Mouse (Mus musculus) stomach, adult 2 months (tissue): Measurements from ENCODE around the gene Slc22a14. TPM values are rescaled to one million over a fixed set of nuclear protein-coding genes. Genes with fewer than 3 reads are reported as not detected.

Experiments used
- polyA plus RNA-seq: library from polyadenylated mRNA; depleted of rRNA; stranded (reverse); fragments of >200 nt; gene quantifications from 2 replicates; pipeline ENCODE4 v1.2.3, GENCODE M21; 2012; rRNA removed

Gene Slc22a14
- polyA plus RNA-seq = not detected in 2 replicates

DNA sequence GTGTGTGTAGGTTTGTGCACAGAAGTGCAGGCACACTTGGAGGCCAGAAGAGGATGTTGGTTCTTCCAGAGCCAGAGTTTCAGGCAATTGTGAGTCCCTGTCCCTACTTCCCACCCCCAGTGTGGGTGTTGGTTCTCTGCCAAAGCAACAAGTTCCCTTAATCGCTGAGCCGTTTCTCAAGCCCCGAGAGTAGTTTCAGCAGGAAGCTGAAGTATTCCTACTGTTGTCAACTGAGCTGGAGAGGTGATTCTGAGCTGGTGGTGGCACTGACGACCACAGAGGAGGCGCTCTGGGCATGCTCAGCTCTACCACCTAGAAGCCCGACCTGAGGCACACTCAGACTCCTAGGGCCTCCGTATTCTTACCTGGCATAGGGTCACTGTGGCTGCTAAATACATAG is at the start of gene Slc22a14:
Slc22a14 (minus strand) TSS at position 270 of the 400 bp plus-strand sequence.

DNA sequence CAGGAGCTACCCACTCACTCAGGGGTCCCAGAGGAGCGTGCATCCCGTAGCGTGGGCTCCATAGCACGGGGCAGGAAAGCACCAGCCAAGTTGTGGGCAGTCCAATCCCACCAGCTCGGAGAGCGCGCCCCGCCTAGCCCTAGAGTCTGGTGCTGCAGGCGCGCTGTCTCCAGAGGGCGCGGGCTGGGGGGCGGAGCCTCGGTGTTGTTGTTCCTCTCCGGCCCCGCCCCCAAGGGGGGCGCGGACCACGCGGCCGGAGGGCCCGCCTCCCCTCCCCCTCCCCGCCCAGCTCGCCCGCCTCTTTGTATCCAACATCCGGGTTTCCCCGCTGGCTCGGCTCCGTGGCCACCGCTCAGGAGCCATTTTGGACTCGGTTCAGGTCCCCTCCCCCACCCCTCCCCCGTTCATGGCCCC is 36.5 kb upstream of the Slc22a14 start, which contains the start of gene Acvr2b:
Acvr2b (plus strand) TSS at position 318 of the 414 bp plus-strand sequence.

DNA sequence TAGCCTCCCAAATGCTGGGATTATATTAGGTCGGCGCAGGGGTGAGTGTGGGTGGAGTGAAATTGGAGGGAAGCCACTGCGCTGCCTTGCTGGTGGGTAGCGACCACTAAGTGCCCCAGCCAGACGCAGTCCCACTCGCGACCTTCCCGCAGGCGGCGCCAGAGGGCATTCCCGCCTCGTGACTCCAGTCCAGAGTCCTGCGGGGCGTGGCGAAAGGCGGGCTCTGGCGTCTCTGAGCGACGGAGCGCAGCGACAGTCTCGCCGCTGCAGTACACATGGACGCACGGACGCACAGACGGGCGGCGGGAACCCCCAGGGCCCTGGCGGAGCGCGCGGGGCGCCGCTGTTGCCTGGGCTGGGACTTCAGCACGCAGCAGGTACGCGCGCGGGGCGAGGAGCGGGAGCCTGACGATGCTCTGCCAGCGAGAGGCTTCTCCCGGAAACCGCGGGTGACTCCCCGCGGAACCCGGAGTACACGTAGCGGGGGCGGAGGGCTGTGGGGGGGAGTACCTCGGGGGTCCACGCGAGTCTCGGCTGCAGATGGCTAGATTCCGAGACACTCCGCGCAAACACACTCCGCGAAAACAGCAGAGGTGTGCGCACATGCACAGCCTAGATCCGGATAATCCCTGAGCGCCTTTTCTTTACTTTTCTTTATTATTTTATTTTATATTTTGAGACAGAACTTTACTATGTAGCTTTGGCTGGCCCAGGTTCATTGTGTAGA is 7.9 kb downstream of the Slc22a14 start, which contains the start of gene Xylb:
Xylb (plus strand) TSS at position 51 of the 727 bp plus-strand sequence.

GRCm38 (mm10) chr9:119340909-119341816 is 24.2 kb downstream of the Slc22a14 start, which contains the start of gene Myd88:
TSS of gene Myd88 (minus strand) at chr9:119341411.

GRCm38 (mm10) chr9:119339558-119340211 is 25.7 kb downstream of the Slc22a14 start, which contains the start of gene Acaa1a:
TSS of gene Acaa1a (plus strand) at chr9:119339676.

GRCm38 (mm10) chr9:119322289-119323259 is 42.8 kb downstream of the Slc22a14 start, which contains the start of gene Oxsr1:
TSS of gene Oxsr1 (minus strand) at chr9:119322427.

GRCm38 (mm10) chr9:119208998-119209397 is 156.4 kb downstream of the Slc22a14 start, which contains the start of gene Slc22a13:
TSS of gene Slc22a13 (minus strand) at chr9:119209098.

DNA sequence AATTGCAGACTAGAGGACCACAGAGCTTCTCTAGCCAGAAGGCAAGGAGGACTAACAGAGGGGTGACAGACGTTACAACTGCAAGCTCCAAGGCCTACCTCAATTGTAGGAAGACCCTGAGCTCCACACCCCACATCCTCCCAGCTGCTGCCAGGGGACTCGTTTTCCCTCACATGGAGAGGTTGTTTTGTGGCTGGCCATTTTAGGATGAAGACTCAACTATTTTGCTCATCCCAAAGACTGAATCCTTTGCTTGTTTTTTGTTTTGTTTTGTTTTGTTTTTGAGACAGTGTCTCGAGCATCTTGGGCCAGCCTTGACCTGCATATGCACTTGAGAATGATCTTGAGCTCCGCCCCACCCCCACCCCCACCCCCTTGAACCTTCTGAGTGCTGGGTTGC is 206.5 kb downstream of the Slc22a14 start, which contains the start of gene Gm47289:
Gm47289 (plus strand) TSS at position 301 of the 400 bp plus-strand sequence.

DNA sequence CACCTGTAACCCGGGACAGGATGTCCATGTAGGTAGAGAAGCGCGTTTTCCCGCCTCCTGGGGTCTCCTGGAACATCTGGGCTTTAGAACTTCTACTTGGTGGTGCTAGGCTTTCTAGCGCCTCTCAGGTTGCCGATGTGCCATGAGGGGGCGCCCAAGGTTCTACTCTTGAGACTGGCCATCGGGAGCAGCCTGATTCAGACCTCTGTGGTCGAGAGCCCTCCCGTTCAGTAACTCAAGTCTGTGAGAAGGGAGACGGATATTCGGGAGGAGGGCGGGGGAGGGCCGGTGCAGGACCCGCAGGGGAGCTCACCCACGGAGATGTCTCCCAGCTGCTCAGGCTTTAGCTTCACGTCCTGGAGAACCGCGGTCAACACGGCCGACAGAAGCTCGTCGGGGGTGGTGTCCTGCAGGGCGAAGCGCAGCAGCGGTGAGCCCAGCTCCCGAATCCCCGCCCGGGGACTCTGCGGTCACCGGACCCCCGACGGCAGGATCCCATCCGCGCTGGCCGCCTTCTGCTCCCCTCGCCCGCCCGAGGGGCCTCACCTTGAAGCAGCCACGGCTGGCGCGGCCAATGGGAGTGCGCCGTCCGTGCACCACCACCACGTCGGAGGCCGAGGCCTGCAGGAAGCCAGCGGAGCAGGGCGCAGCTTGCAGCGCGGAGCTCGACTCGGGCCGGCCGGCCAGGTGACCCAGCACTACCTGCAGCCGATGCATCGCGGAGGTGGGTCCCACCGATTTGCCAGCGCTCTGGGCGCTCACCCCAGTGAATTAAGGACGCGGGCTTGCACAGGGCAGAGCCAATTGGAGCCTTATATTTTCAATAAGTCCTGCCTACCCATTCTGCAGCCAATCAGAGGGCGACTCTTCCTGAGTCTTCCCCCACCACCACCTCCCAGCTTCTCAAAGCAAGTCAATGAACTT is 208.8 kb downstream of the Slc22a14 start, which contains the start of gene Acaa1b:
Acaa1b (minus strand) TSS at position 816 of the 924 bp plus-strand sequence.

Other genes starting within 250 kb of the Slc22a14 start
- gene Acaa1b, start 208.5 kb downstream of the Slc22a14 start, polyA plus RNA-seq = 3.7 and 4.9 TPM in 2 replicates
- not detected in 2 replicates for gene Gm47289, start 206.4 kb downstream of the Slc22a14 start, polyA plus RNA-seq
- not detected in 2 replicates for gene Slc22a13, start 156.5 kb downstream of the Slc22a14 start, polyA plus RNA-seq
- 4.1 and 5.6 TPM in 2 replicates for gene Oxsr1, start 43.1 kb downstream of the Slc22a14 start, polyA plus RNA-seq
- gene Acaa1a, start 25.9 kb downstream of the Slc22a14 start, polyA plus RNA-seq = 248 and 519 TPM in 2 replicates
- gene Myd88, start 24.1 kb downstream of the Slc22a14 start, polyA plus RNA-seq = 10.9 and 14.1 TPM in 2 replicates
- 2.9 TPM in 2 replicates for gene Xylb, start 8.2 kb downstream of the Slc22a14 start, polyA plus RNA-seq
- gene Acvr2b, start 36.6 kb upstream of the Slc22a14 start, polyA plus RNA-seq = 1.5 and 2.4 TPM in 2 replicates
- gene Exog, start 79.4 kb upstream of the Slc22a14 start, polyA plus RNA-seq = 1.3 and 2.4 TPM in 2 replicates
- 0.19 and 0.26 TPM in 2 replicates for gene Scn5a, start 213.5 kb upstream of the Slc22a14 start, polyA plus RNA-seq